Mouse (Mus musculus) embryonic facial prominence, embryonic 15.5 days (tissue): ENCODE measurements around the gene Gas2l1. TPM values are rescaled to one million over a fixed set of nuclear protein-coding genes. Genes with fewer than 3 reads are reported as not detected.
"Not testable (repeated sequence)": the region's sequence is repeated elsewhere in the genome, so short reads cannot be mapped to it uniquely, and the experiment has no call there.

Experiments used
- ATAC-seq: fragments of 200-750 bp; cut with Nextera tagmentation; 2 replicates; pipeline ENCODE4 v1.8.0; 2017; ENCODE audit warnings: low read depth, moderate TSS enrichment; ENCODE audit not compliant: insufficient number of reproducible peaks, low FRiP score, low TSS enrichment
- H3K27ac ChIP-seq: fragments of 300-500 bp; sonication (generic); replicated peaks from 2 replicates; pipeline ENCODE4 v1.5.1; 2015; ENCODE audit warnings: mild to moderate bottlenecking, inconsistent platforms
- H3K27me3 ChIP-seq: fragments of 300-500 bp; sonication (generic); 2 replicates; pipeline ENCODE4 v1.6.1; 2015; ENCODE audit warnings: inconsistent platforms
- H3K36me3 ChIP-seq: fragments of 300-500 bp; sonication (generic); 2 replicates; pipeline ENCODE4 v1.6.1; 2015; ENCODE audit warnings: mild to moderate bottlenecking, inconsistent platforms
- H3K4me1 ChIP-seq: fragments of 300-500 bp; sonication (generic); 2 replicates; pipeline ENCODE4 v1.6.1; 2015; ENCODE audit warnings: inconsistent platforms
- H3K4me2 ChIP-seq: fragments of 300-500 bp; sonication (generic); replicated peaks from 2 replicates; pipeline ENCODE4 v1.6.1; 2015; ENCODE audit warnings: mild to moderate bottlenecking, inconsistent platforms
- H3K4me3 ChIP-seq: fragments of 300-500 bp; sonication (generic); replicated peaks from 2 replicates; pipeline ENCODE4 v1.5.1; 2015; ENCODE audit warnings: mild to moderate bottlenecking, inconsistent platforms
- H3K9ac ChIP-seq: fragments of 300-500 bp; sonication (generic); 2 replicates; pipeline ENCODE4 v1.6.1; 2015; ENCODE audit warnings: inconsistent platforms
- H3K9me3 ChIP-seq: fragments of 300-500 bp; sonication (generic); replicated peaks from 2 replicates; pipeline ENCODE4 v1.6.1; 2016; ENCODE audit warnings: inconsistent platforms
- WGBS: fragments of 180-500 bp; shearing (Covaris S2); methylation state at CpG from one replicate; pipeline ENCODE4 v1.1.7; 2015; 5-methylcytosine and 5-hydroxymethylcytosine counted together
- polyA plus RNA-seq: library from polyadenylated mRNA; unstranded; fragments of >200 nt; fragmentation: Nextera tagmentation; extraction: Ambion mirVana; gene quantifications from 2 replicates; pipeline ENCODE4 v1.2.1, GENCODE M21; 2015

Gas2l1 gene
- polyA plus RNA-seq, 1 experiment from 2014 or later, result 43.3 TPM

GRCm38 (mm10) chr11:5098035-5098735, 33.1 kb upstream of the Gas2l1 start:
- Histone ChIP-seq H3K4me1 (peaks cover 33% of the 10 kb centered on the region), H3K36me3 (0 out of 2 replicates have a peak, but pooled peaks cover 8% of the 10 kb centered on the region), H3K9me3 (no peaks in the 10 kb centered on the region), H3K27ac (peak overlapping the region; percentile 99), H3K27me3 (no peaks in the 10 kb centered on the region), H3K9ac (peak overlapping the region; percentile 84), H3K4me2 (peak overlapping the region; percentile 56), H3K4me3 (peak overlapping the region; percentile 67)
- WGBS, result 0% methylated on average over 44 of the region's 44 CpGs
- ATAC-seq, result peak; percentile 2; the same call in 1 of the 2 replicates

GRCm38 (mm10) chr11:5096480-5097020, 31.4 kb upstream of the Gas2l1 start:
- Histone ChIP-seq H3K9ac (no peak overlapping the region), H3K36me3 (peaks cover 11% of the 10 kb centered on the region), H3K4me2 (peak overlapping the region; percentile 56), H3K27me3 (no peaks in the 10 kb centered on the region), H3K9me3 (no peaks in the 10 kb centered on the region), H3K4me3 (peak overlapping the region; percentile 67), H3K4me1 (peaks cover 29% of the 10 kb centered on the region), H3K27ac (no peak overlapping the region)
- WGBS, result 54% methylated on average over 8 of the region's 8 CpGs
- no peak for ATAC-seq

- Histone ChIP-seq H3K4me2 (no peak overlapping the region; the same call in 1 of the 2 replicates), H3K27me3 (no peaks in the 10 kb centered on the region), H3K4me3 (no peak overlapping the region), H3K36me3 (peaks cover 16% of the 10 kb centered on the region), H3K9ac (no peak overlapping the region), H3K27ac (no peak overlapping the region), H3K9me3 (no peaks in the 10 kb centered on the region), H3K4me1 (peaks cover 23% of the 10 kb centered on the region)
- 72% methylated on average over 5 of the region's 5 CpGs for WGBS
- no peak for ATAC-seq
Observed at GRCm38 (mm10) chr11:5095877-5096276, 30.8 kb upstream of the Gas2l1 start.

- Histone ChIP-seq H3K4me3 (no peak overlapping the region), H3K9ac (no peak overlapping the region), H3K27me3 (no peaks in the 10 kb centered on the region), H3K4me1 (peaks cover 5% of the 10 kb centered on the region), H3K36me3 (peaks cover 50% of the 10 kb centered on the region), H3K27ac (no peak overlapping the region), H3K9me3 (no peaks in the 10 kb centered on the region), H3K4me2 (no peak overlapping the region)
- no peak for ATAC-seq
- 45% methylated on average over 2 of the region's 2 CpGs for WGBS
Observed at GRCm38 (mm10) chr11:5091706-5092105, 26.6 kb upstream of the Gas2l1 start.

GRCm38 (mm10) chr11:5089147-5089546, 24.0 kb upstream of the Gas2l1 start:
- Histone ChIP-seq H3K4me1 (no peaks in the 10 kb centered on the region), H3K9me3 (no peaks in the 10 kb centered on the region), H3K9ac (no peak overlapping the region), H3K4me3 (no peak overlapping the region), H3K4me2 (no peak overlapping the region), H3K36me3 (peaks cover 75% of the 10 kb centered on the region), H3K27ac (no peak overlapping the region), H3K27me3 (no peaks in the 10 kb centered on the region)
- 90% methylated on average over 1 of the region's 1 CpGs for WGBS
- no peak for ATAC-seq

GRCm38 (mm10) chr11:5076843-5077242, 11.7 kb upstream of the Gas2l1 start:
- not testable (repeated sequence) for H3K27ac ChIP-seq, H3K4me3 ChIP-seq, H3K27me3 ChIP-seq, H3K4me2 ChIP-seq, H3K9ac ChIP-seq, H3K9me3 ChIP-seq, H3K4me1 ChIP-seq, ATAC-seq
- 73% methylated on average over 4 of the region's 5 CpGs for WGBS
- H3K36me3 ChIP-seq, result peaks cover 72% of the 10 kb centered on the region

- Histone ChIP-seq H3K9me3 (no peaks in the 10 kb centered on the region), H3K4me3 (no peak overlapping the region), H3K4me1 (no peaks in the 10 kb centered on the region), H3K27ac (no peak overlapping the region), H3K27me3 (no peaks in the 10 kb centered on the region), H3K9ac (no peak overlapping the region), H3K4me2 (no peak overlapping the region), H3K36me3 (peaks cover 78% of the 10 kb centered on the region)
- ATAC-seq, result no peak
Observed at GRCm38 (mm10) chr11:5075760-5076159, 10.6 kb upstream of the Gas2l1 start.

- H3K27ac ChIP-seq, result no peak overlapping the region
- H3K4me2 ChIP-seq, result no peak overlapping the region
- no peaks in the 10 kb centered on the region for H3K4me1 ChIP-seq
- H3K36me3 ChIP-seq, result peaks cover 80% of the 10 kb centered on the region
- 67% methylated on average over 4 of the region's 4 CpGs for WGBS
- no peak overlapping the region for H3K9ac ChIP-seq
- H3K4me3 ChIP-seq, result no peak overlapping the region
- no peaks in the 10 kb centered on the region for H3K9me3 ChIP-seq
- no peaks in the 10 kb centered on the region for H3K27me3 ChIP-seq
- ATAC-seq, result no peak
Observed at GRCm38 (mm10) chr11:5074882-5075281, 9.8 kb upstream of the Gas2l1 start.

- WGBS, result 81% methylated on average over 9 of the region's 9 CpGs
- peaks cover 16% of the 10 kb centered on the region for H3K4me1 ChIP-seq
- no peak for ATAC-seq
- no peaks in the 10 kb centered on the region for H3K9me3 ChIP-seq
- no peak overlapping the region for H3K4me3 ChIP-seq
- no peak overlapping the region for H3K4me2 ChIP-seq
- peaks cover 54% of the 10 kb centered on the region for H3K36me3 ChIP-seq
- H3K27ac ChIP-seq, result no peak overlapping the region; the same call in 1 of the 2 replicates
- 0 out of 2 replicates have a peak, but pooled peaks cover 8% of the 10 kb centered on the region for H3K27me3 ChIP-seq
- no peak overlapping the region for H3K9ac ChIP-seq
Observed at GRCm38 (mm10) chr11:5068126-5068971, 3.2 kb upstream of the Gas2l1 start.

- no peak overlapping the region for H3K4me2 ChIP-seq
- H3K9me3 ChIP-seq, result no peaks in the 10 kb centered on the region
- peaks cover 41% of the 10 kb centered on the region for H3K36me3 ChIP-seq
- peaks cover 29% of the 10 kb centered on the region for H3K4me1 ChIP-seq
- H3K27me3 ChIP-seq, result peaks cover 21% of the 10 kb centered on the region; the same call in 1 of the 2 replicates
- H3K9ac ChIP-seq, result no peak overlapping the region
- no peak overlapping the region for H3K27ac ChIP-seq
- H3K4me3 ChIP-seq, result no peak overlapping the region
- no peak for ATAC-seq
Observed at GRCm38 (mm10) chr11:5067063-5067462, 1.9 kb upstream of the Gas2l1 start.

GRCm38 (mm10) chr11:5064282-5065055, 658 bp downstream of the Gas2l1 start:
- ATAC-seq, result no peak
- 13% methylated on average over 38 of the region's 38 CpGs for WGBS
- H3K27me3 ChIP-seq, result peaks cover 46% of the 10 kb centered on the region
- no peaks in the 10 kb centered on the region for H3K9me3 ChIP-seq
- peak overlapping the region; percentile 66 for H3K9ac ChIP-seq
- peak overlapping the region; percentile 91 for H3K4me2 ChIP-seq
- H3K27ac ChIP-seq, result no peak overlapping the region
- peak overlapping the region; percentile 73 for H3K4me3 ChIP-seq
- H3K36me3 ChIP-seq, result peaks cover 17% of the 10 kb centered on the region
- H3K4me1 ChIP-seq, result peaks cover 48% of the 10 kb centered on the region
